Mouse (Mus musculus) G1E-ER4 (cell line): Measurements from ENCODE around the gene Sesn3. TPM values are rescaled to one million over a fixed set of nuclear protein-coding genes. Genes with fewer than 3 reads are reported as not detected.

Source experiments
- GATA1 ChIP-seq: IDR thresholded peaks from one replicate; pipeline ENCODE4 v1.8.0; 2012; ENCODE audit warnings: low read length, inconsistent platforms
- polyA plus RNA-seq: library from polyadenylated mRNA; stranded (reverse); fragments of >175 nt; gene quantifications from 2 replicates; pipeline ENCODE4 v1.2.3, GENCODE M21; 2012

Sesn3 gene
- 0.14 TPM in 1 of 2 replicates, not detected in the other for polyA plus RNA-seq

DNA sequence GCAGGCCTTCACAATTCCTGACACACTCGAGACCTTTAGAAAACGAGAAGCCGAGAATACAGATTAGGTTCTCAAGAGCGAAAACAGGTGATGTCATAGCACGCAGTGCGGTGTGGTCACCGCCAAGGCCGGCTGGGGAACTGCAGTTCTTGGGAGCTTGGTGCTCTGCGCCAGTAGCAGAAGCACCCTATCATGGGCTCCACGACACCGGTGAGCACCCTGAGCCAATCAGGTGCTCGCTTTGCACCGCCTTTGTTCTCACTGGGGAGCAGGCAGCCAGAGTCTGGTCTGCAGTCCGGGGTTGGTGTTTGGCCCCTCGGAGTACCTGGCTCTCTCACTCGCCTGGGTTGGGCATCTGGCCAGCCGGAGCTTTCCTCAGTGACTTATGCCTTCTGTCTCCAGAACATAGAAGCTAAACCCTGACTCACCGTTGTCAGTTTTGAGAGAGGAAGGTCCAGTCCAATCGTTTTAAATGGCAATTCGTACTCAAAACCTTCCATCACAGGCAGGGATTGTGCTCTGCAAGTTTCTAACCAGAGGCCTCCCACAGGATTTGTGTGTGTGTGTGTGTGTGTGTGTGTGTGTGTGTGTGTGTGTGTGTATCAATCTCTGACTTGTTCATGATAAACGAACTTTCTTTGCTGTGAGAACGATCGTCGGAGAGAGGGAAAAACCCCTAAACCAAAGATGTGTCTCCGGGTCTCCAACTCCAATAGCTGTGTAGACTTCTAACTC is at the start of gene Sesn3:
Gene Sesn3, plus strand, starts transcription at position 82 of the 735 bp plus-strand sequence.
- no peak for TF ChIP-seq GATA1

- no peak for TF ChIP-seq GATA1
These were observed 41.0 kb upstream of the Sesn3 start for GRCm38 (mm10) chr9:14233702-14234373.

- no peak for TF ChIP-seq GATA1
These were observed 39.6 kb upstream of the Sesn3 start for GRCm38 (mm10) chr9:14235286-14235685.

DNA sequence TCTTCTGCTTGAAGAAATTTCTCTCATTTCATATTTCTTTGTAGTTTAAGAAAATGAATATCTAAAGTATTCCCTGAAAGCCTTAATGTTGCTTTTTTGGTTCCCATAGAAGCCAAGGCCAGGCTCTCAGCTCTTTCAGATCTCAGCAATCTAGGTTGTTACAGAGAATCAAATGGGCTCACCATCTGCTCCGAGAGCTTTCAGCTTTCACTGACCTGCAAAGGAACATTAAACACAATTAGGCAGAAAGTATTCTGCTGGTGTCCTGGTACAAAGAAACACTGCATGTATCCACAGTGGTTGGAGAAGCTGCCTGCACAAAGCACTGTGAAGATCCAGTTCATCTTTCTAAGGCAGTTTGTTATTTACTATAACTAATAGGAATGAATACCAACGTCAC is 32.6 kb upstream of the Sesn3 start:
- TF ChIP-seq GATA1, result no peak

DNA sequence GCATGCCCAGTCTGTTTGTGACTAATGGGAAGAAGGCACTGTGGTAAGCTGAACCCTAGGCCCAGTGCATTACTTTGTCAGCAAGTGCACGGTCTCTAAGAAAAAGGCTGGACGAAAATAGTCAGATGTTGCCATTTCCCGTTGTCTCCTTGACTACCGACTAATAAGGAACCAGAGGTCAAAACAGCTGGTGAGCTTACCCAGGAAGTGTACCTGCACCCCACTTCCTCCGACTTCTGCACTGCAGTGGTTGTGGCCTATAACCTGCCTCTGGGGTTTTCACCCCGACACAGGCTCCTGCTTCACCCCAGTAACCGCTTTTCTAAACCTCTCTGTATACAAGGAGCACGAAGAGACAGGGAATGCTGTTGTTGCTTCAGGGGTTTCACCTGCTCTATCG is 30.3 kb upstream of the Sesn3 start:
- no peak for TF ChIP-seq GATA1

DNA sequence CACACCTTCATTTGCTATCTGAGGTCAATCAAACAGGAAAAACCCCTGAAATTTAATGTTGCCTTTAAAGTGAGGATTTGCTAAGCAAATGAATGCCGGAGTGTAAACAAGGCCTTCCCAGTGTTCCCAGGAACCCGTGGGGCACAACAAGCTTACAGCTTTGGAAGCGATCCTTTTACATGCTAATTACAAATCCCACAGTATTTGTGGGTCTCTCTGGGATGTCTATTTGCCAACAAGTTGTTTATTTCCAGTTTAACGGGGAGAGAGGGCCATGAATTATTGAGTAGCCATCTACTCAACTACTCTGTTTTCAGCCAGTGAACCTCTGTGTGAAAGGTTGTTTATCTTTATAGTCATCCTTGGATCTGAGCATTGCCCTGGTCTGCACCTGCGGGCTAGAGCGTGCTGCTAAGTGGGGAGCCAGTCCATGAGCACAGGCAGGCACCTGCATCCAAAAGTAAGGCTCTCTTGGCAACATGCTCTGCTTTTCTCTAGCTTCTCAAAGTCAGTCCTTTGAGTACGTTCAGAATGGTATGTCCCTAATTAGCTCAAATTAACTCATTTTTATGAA is 29.8 kb upstream of the Sesn3 start:
- no peak for TF ChIP-seq GATA1

- TF ChIP-seq GATA1, result no peak
These were observed 28.7 kb upstream of the Sesn3 start for GRCm38 (mm10) chr9:14246016-14246799.

DNA sequence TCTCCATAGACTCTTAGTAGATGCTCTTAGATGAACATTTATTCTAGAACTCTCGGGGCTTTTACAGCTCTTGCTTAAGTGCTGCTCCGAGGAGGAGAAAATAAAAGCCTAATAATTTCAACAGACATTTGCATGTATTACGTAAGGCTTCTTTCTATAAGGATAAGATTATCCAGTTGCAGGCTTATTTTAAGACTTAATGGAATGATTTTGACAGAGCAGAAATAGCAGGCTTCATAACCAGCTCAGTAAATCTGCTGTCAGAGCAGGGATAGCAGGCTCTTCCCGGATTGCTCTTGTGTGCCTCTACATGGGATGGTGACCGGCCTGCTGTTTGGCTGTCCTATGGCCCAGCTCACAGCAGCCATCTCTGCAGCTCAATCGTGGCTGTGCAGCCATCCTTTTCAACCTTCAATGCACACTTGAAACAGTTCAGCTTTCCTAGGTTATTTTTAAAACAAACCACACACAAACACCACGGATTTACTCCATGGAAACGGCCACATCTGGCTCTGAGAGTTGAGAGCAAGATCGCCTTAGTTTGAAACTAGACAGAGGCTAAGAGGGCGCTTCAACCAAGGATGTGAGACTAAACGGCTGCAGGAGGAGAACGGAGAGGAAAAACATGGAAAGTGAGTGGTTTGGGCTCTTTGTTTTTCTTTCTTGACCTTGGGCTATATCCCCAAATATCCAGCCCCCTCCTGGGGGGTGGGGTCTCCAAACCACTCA is 27.2 kb upstream of the Sesn3 start:
- no peak for TF ChIP-seq GATA1

DNA sequence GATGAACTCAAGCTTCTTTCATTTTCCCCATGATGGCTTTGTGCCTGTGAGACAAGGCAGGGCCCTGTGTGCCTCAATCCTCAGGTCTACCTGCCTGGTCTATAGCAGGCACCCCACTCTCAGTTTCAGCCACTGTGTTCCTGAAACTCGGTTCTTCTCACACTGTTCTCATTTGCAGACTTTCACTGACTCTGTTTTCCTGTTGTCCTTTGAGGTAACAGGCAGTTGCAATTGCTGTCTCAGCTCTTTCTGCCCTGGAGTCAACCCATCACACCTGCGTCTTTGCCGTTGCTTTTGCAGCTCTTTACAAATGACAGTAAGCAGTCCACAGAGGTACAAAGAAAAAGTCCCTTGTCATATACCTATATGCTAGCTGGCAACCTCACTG is 26.7 kb upstream of the Sesn3 start:
- TF ChIP-seq GATA1, result no peak

GRCm38 (mm10) chr9:14261150-14261549 is 13.7 kb upstream of the Sesn3 start:
- TF ChIP-seq GATA1, result no peak

DNA sequence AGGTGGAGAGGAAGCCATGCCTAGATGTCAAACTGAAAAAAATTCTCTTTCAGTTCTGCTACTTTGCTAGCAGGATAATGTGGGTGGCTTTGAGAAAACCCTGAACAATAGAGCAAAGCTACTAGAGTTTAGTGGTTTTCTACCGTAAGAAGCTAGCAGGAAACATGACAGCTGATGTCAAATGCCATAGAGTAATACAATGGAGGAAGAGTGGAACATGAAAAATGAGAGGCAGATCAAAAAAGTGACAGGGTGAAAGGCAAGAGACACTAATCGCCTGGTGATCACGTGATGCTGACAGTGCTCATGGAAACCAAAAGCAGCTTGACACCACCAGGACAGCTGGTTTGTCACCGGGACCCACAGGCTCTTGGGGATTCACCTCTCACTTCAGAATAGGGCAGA is 12.3 kb upstream of the Sesn3 start:
- TF ChIP-seq GATA1, result no peak

DNA sequence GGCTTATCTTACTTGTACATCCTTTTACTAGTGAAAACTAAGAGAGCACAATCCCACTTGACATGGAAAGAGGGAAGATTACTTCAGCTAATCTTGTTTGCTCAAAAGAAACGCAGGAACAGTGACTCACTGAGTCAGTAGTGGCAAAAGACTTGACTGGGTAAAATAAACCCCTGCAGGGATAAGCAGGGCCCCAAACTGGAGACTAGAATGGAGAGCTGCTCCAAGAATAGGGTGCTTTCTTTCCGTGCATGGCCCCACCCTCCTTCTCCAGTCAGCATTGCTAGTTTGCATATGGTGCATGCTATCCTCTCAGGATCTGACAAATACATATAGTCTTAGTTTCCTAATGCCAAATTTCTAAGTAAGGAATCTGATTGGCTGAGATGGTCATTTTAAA is 8.4 kb upstream of the Sesn3 start:
- TF ChIP-seq GATA1, result no peak

GRCm38 (mm10) chr9:14268578-14268977 is 6.3 kb upstream of the Sesn3 start:
- TF ChIP-seq GATA1, result no peak

- no peak for TF ChIP-seq GATA1
These were observed 1.9 kb upstream of the Sesn3 start for GRCm38 (mm10) chr9:14272921-14273320.

- TF ChIP-seq GATA1, result no peak
These were observed 281 bp upstream of the Sesn3 start for GRCm38 (mm10) chr9:14274586-14274985.

GRCm38 (mm10) chr9:14275792-14276480 is 1.1 kb downstream of the Sesn3 start:
- no peak for TF ChIP-seq GATA1
